Mouse (Mus musculus): ENCODE data around the gene Hist1h4k. TPM values are rescaled to one million over a fixed set of nuclear protein-coding genes. Genes with fewer than 3 reads are reported as not detected.

Gene Hist1h4k
- polyA plus RNA-seq, 1 experiment from 2014 or later = 2.0 TPM

DNA sequence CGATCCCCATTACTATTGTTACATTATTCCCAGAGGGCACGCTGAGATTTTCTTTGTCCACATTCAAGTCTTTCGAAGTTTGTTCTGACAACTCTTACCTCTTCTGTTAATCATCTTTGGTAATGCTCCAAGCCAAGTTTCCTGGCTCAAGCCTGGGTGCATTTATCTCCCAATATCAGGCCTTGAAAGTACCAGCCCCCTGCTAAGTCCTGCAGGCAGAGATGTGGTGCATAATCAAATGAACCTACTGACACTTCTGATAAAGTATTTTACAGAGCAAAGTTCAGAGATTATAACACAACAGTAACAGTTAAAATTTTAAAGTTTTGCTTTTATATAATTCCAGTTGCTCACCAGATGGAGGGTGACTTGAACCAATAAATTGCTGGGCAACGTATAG is 38.6 kb downstream of the Hist1h4k start:
- ATAC-seq (ENCODE audit: low FRiP score) = no peak
- Histone ChIP-seq H3K4me2 (replicated peaks) (peak overlapping the region; percentile 67), H3K27me3 (ENCODE audit: control insufficient read depth, insufficient read depth, low read length) (no peaks in the 10 kb centered on the region), H3K9ac (peak overlapping the region; percentile 47), H3K4me1 (replicated peaks; ENCODE audit: control insufficient read depth, insufficient read depth, low read length) (peaks cover 8% of the 10 kb centered on the region), H3K27ac (no peak overlapping the region), H3K36me3 (replicated peaks; ENCODE audit: control insufficient read depth, insufficient read depth) (no peaks in the 10 kb centered on the region), H3K9me3 (ENCODE audit: control insufficient read depth, low read length) (no peaks in the 10 kb centered on the region), H3K4me3 (replicated peaks; ENCODE audit: low read length) (peak overlapping the region; percentile 71)
- DNase-seq (ENCODE audit: low spot score) = no peak
- 18% methylated on average over 4 of the region's 4 CpGs for WGBS

- H3K36me3 ChIP-seq (replicated peaks; ENCODE audit: control insufficient read depth, insufficient read depth) = no peaks in the 10 kb centered on the region
- H3K4me3 ChIP-seq (replicated peaks; ENCODE audit: low read length) = peak overlapping the region; percentile 71
- no peak overlapping the region for H3K27ac ChIP-seq
- ATAC-seq (ENCODE audit: low FRiP score) (peak; percentile 85), DNase-seq (ENCODE audit: low spot score) (peak; percentile 97)
- H3K4me1 ChIP-seq (replicated peaks; ENCODE audit: control insufficient read depth, insufficient read depth, low read length) = peaks cover 8% of the 10 kb centered on the region
- no peaks in the 10 kb centered on the region for H3K9me3 ChIP-seq (ENCODE audit: control insufficient read depth, low read length)
- peak overlapping the region; percentile 67 for H3K4me2 ChIP-seq (replicated peaks)
- no peaks in the 10 kb centered on the region for H3K27me3 ChIP-seq (ENCODE audit: control insufficient read depth, insufficient read depth, low read length)
- peak overlapping the region; percentile 47 for H3K9ac ChIP-seq
- WGBS = 3% methylated on average over 22 of the region's 22 CpGs
Observed at GRCm38 (mm10) chr13:21710821-21711525, 39.3 kb downstream of the Hist1h4k start.

GRCm38 (mm10) chr13:21710031-21710711 is 40.1 kb downstream of the Hist1h4k start:
- DNase-seq (ENCODE audit: low spot score) (peak; percentile 89), ATAC-seq (ENCODE audit: low FRiP score) (peak; percentile 86)
- no peaks in the 10 kb centered on the region for H3K9me3 ChIP-seq (ENCODE audit: control insufficient read depth, low read length)
- under 1% methylated on average over 32 of the region's 32 CpGs for WGBS
- H3K36me3 ChIP-seq (replicated peaks; ENCODE audit: control insufficient read depth, insufficient read depth) = no peaks in the 10 kb centered on the region
- peak overlapping the region; percentile 72 for H3K9ac ChIP-seq
- H3K4me3 ChIP-seq (replicated peaks; ENCODE audit: low read length) = peak overlapping the region; percentile 71
- peak overlapping the region; percentile 67 for H3K4me2 ChIP-seq (replicated peaks)
- peak overlapping the region; percentile 80 for H3K27ac ChIP-seq
- H3K4me1 ChIP-seq (replicated peaks; ENCODE audit: control insufficient read depth, insufficient read depth, low read length) = peaks cover 3% of the 10 kb centered on the region
- H3K27me3 ChIP-seq (ENCODE audit: control insufficient read depth, insufficient read depth, low read length) = no peaks in the 10 kb centered on the region

GRCm38 (mm10) chr13:21706669-21707068 is 43.6 kb downstream of the Hist1h4k start:
- no peak overlapping the region for H3K4me2 ChIP-seq (replicated peaks)
- 73% methylated on average over 4 of the region's 4 CpGs for WGBS
- no peaks in the 10 kb centered on the region for H3K4me1 ChIP-seq (replicated peaks; ENCODE audit: control insufficient read depth, insufficient read depth, low read length)
- no peaks in the 10 kb centered on the region for H3K36me3 ChIP-seq (replicated peaks; ENCODE audit: control insufficient read depth, insufficient read depth)
- DNase-seq (ENCODE audit: low spot score) = no peak
- no peak overlapping the region for H3K27ac ChIP-seq
- H3K27me3 ChIP-seq (ENCODE audit: control insufficient read depth, insufficient read depth, low read length) = no peaks in the 10 kb centered on the region
- ATAC-seq (ENCODE audit: low FRiP score) = no peak
- no peak overlapping the region for H3K9ac ChIP-seq
- no peaks in the 10 kb centered on the region for H3K9me3 ChIP-seq (ENCODE audit: control insufficient read depth, low read length)
- H3K4me3 ChIP-seq (replicated peaks; ENCODE audit: low read length) = no peak overlapping the region

Small RNAs within 50 kb of the gene (microRNA-seq; reads per million reads assigned to microRNA genes)
- gene Gm44346 = not detected
- not detected for gene Gm44357
- not detected for gene Gm44367
- not detected for gene Gm44454

Other genes with a start within 250 kb of the Hist1h4k start
- 5.4 and 6.6 TPM in 2 replicates for gene Gm11273, start 249.1 kb downstream of the Hist1h4k start, polyA plus RNA-seq (2014; fragmentation: Nextera tagmentation; extraction: Ambion mirVana)
- gene Zkscan8, start 219.4 kb downstream of the Hist1h4k start, polyA plus RNA-seq (2014; fragmentation: Nextera tagmentation; extraction: Ambion mirVana) = 7.4 and 8.0 TPM in 2 replicates
- 0.08 and 0.21 TPM in 2 replicates for gene Olfr1366, start 207.7 kb downstream of the Hist1h4k start, polyA plus RNA-seq (2014; fragmentation: Nextera tagmentation; extraction: Ambion mirVana)
- gene Olfr1535, start 190.6 kb downstream of the Hist1h4k start, polyA plus RNA-seq (2014; fragmentation: Nextera tagmentation; extraction: Ambion mirVana) = 0.04 TPM in 1 of 2 replicates, not detected in the other
- gene Olfr1364, start 168.7 kb downstream of the Hist1h4k start, polyA plus RNA-seq (2014; fragmentation: Nextera tagmentation; extraction: Ambion mirVana) = not detected in 2 replicates
- gene Olfr1362, start 136.5 kb downstream of the Hist1h4k start, polyA plus RNA-seq (2014; fragmentation: Nextera tagmentation; extraction: Ambion mirVana) = not detected in 2 replicates
- not detected in 2 replicates for gene Olfr11, start 108.0 kb downstream of the Hist1h4k start, polyA plus RNA-seq (2014; fragmentation: Nextera tagmentation; extraction: Ambion mirVana)
- not detected in 2 replicates for gene Olfr1361, start 87.1 kb downstream of the Hist1h4k start, polyA plus RNA-seq (2014; fragmentation: Nextera tagmentation; extraction: Ambion mirVana)
- not detected in 2 replicates for gene Olfr1360, start 73.1 kb downstream of the Hist1h4k start, polyA plus RNA-seq (2014; fragmentation: Nextera tagmentation; extraction: Ambion mirVana)
- not detected in 2 replicates for gene Olfr1359, start 52.4 kb downstream of the Hist1h4k start, polyA plus RNA-seq (2014; fragmentation: Nextera tagmentation; extraction: Ambion mirVana)
- not detected in 2 replicates for gene Hist1h2bl, start 34.4 kb downstream of the Hist1h4k start, polyA plus RNA-seq (2014; fragmentation: Nextera tagmentation; extraction: Ambion mirVana)
- 5.4 and 7.5 TPM in 2 replicates for gene Hist1h2ai, start 34.1 kb downstream of the Hist1h4k start, polyA plus RNA-seq (2014; fragmentation: Nextera tagmentation; extraction: Ambion mirVana)
- 2.4 and 3.2 TPM in 2 replicates for gene Hist1h3h, start 32.8 kb downstream of the Hist1h4k start, polyA plus RNA-seq (2014; fragmentation: Nextera tagmentation; extraction: Ambion mirVana)
- gene Hist1h2bm, start 28.5 kb downstream of the Hist1h4k start, polyA plus RNA-seq (2014; fragmentation: Nextera tagmentation; extraction: Ambion mirVana) = 1.4 TPM in 2 replicates
- 0.33 and 0.64 TPM in 2 replicates for gene Hist1h4j, start 15.4 kb downstream of the Hist1h4k start, polyA plus RNA-seq (2014; fragmentation: Nextera tagmentation; extraction: Ambion mirVana)
- gene Hist1h2ak, start 3.3 kb upstream of the Hist1h4k start, polyA plus RNA-seq (2014; fragmentation: Nextera tagmentation; extraction: Ambion mirVana) = 2.4 and 3.4 TPM in 2 replicates
- not detected in 2 replicates for gene Hist1h2bn, start 3.6 kb upstream of the Hist1h4k start, polyA plus RNA-seq (2014; fragmentation: Nextera tagmentation; extraction: Ambion mirVana)
- 1.6 and 1.7 TPM in 2 replicates for gene Hist1h1b, start 30.1 kb upstream of the Hist1h4k start, polyA plus RNA-seq (2014; fragmentation: Nextera tagmentation; extraction: Ambion mirVana)
- gene Hist1h3i, start 32.9 kb upstream of the Hist1h4k start, polyA plus RNA-seq (2014; fragmentation: Nextera tagmentation; extraction: Ambion mirVana) = 37.4 and 39.0 TPM in 2 replicates
- 1.3 TPM in 1 of 2 replicates, not detected in the other for gene Hist1h2an, start 36.7 kb upstream of the Hist1h4k start, polyA plus RNA-seq (2014; fragmentation: Nextera tagmentation; extraction: Ambion mirVana)
- gene Hist1h2bp, start 37.0 kb upstream of the Hist1h4k start, polyA plus RNA-seq (2014; fragmentation: Nextera tagmentation; extraction: Ambion mirVana) = 0.82 and 1.1 TPM in 2 replicates
- gene Hist1h2bq, start 59.7 kb upstream of the Hist1h4k start, polyA plus RNA-seq (2014; fragmentation: Nextera tagmentation; extraction: Ambion mirVana) = 3.5 and 3.6 TPM in 2 replicates
- not detected in 2 replicates for gene Hist1h2ao, start 60.0 kb upstream of the Hist1h4k start, polyA plus RNA-seq (2014; fragmentation: Nextera tagmentation; extraction: Ambion mirVana)
- gene Hist1h4m, start 61.2 kb upstream of the Hist1h4k start, polyA plus RNA-seq (2014; fragmentation: Nextera tagmentation; extraction: Ambion mirVana) = not detected in 2 replicates
- gene Hist1h4n, start 81.7 kb upstream of the Hist1h4k start, polyA plus RNA-seq (2014; fragmentation: Nextera tagmentation; extraction: Ambion mirVana) = 5.5 and 8.9 TPM in 2 replicates
- 574 and 576 TPM in 2 replicates for gene Hist1h2ap, start 83.0 kb upstream of the Hist1h4k start, polyA plus RNA-seq (2014; fragmentation: Nextera tagmentation; extraction: Ambion mirVana)
- gene Hist1h2br, start 83.2 kb upstream of the Hist1h4k start, polyA plus RNA-seq (2014; fragmentation: Nextera tagmentation; extraction: Ambion mirVana) = 3.8 TPM in 2 replicates
- gene Zfp184, start 194.6 kb upstream of the Hist1h4k start, polyA plus RNA-seq (2014; fragmentation: Nextera tagmentation; extraction: Ambion mirVana) = 14.9 and 18.2 TPM in 2 replicates
- gene Pom121l2, start 230.7 kb upstream of the Hist1h4k start, polyA plus RNA-seq (2014; fragmentation: Nextera tagmentation; extraction: Ambion mirVana) = not detected in 2 replicates